Mouse (Mus musculus) ES-E14 (cell line): ENCODE data around the gene Qrfp.

ENCODE experiments used
- MAFK ChIP-seq: IDR thresholded peaks from 2 replicates; pipeline ENCODE4 v1.6.1; 2014; ENCODE audit warnings: mild to moderate bottlenecking, low read depth, low read length, inconsistent platforms; ENCODE audit not compliant: insufficient read depth
- ZC3H11A ChIP-seq: IDR thresholded peaks from 2 replicates; pipeline ENCODE4 v1.6.1; 2012; ENCODE audit warnings: low read depth, mild to moderate bottlenecking, inconsistent platforms, low read length, borderline replicate concordance

GRCm38 (mm10) chr2:31850141-31850540 is 39.8 kb upstream of the Qrfp start:
- TF ChIP-seq MAFK (no peak), ZC3H11A (no peak)
